Mouse (Mus musculus): ENCODE measurements around the gene Slc5a10.

Gene Slc5a10

GRCm38 (mm10) chr11:61669492-61670490 is 50.8 kb downstream of the Slc5a10 start:
- no peak for DNase-seq (ENCODE audit: low spot score)

GRCm38 (mm10) chr11:61667782-61668181 is 52.8 kb downstream of the Slc5a10 start:
- no peak for DNase-seq (ENCODE audit: low spot score)

- no peak for DNase-seq (ENCODE audit: low spot score)
Measured at GRCm38 (mm10) chr11:61667248-61667647, 53.4 kb downstream of the Slc5a10 start.

GRCm38 (mm10) chr11:61665991-61666799 is 54.4 kb downstream of the Slc5a10 start:
- no peak for DNase-seq (ENCODE audit: low spot score)

GRCm38 (mm10) chr11:61665401-61665800 is 55.2 kb downstream of the Slc5a10 start:
- DNase-seq (ENCODE audit: low spot score): no peak

- no peak for DNase-seq (ENCODE audit: low spot score)
Measured at GRCm38 (mm10) chr11:61662189-61662588, 58.4 kb downstream of the Slc5a10 start.

GRCm38 (mm10) chr11:61660806-61661392 is 59.7 kb downstream of the Slc5a10 start:
- no peak for DNase-seq (ENCODE audit: low spot score)

GRCm38 (mm10) chr11:61660001-61660400 is 60.6 kb downstream of the Slc5a10 start:
- no peak for DNase-seq (ENCODE audit: low spot score)

- DNase-seq (ENCODE audit: low spot score): no peak
Measured at GRCm38 (mm10) chr11:61659011-61659858, 61.4 kb downstream of the Slc5a10 start.

- no peak for DNase-seq (ENCODE audit: low spot score)
Measured at GRCm38 (mm10) chr11:61658360-61658922, 62.2 kb downstream of the Slc5a10 start.

GRCm38 (mm10) chr11:61657432-61657831 is 63.2 kb downstream of the Slc5a10 start:
- DNase-seq (ENCODE audit: low spot score): no peak

GRCm38 (mm10) chr11:61656148-61656850 is 64.3 kb downstream of the Slc5a10 start:
- no peak for DNase-seq (ENCODE audit: low spot score)

GRCm38 (mm10) chr11:61655649-61656048 is 65.0 kb downstream of the Slc5a10 start:
- DNase-seq (ENCODE audit: low spot score): no peak

- DNase-seq (ENCODE audit: low spot score): no peak
Measured at GRCm38 (mm10) chr11:61654786-61655311, 65.8 kb downstream of the Slc5a10 start.

- no peak for DNase-seq (ENCODE audit: low spot score)
Measured at GRCm38 (mm10) chr11:61653568-61653967, 67.1 kb downstream of the Slc5a10 start.

- DNase-seq (ENCODE audit: low spot score): no peak
Measured at GRCm38 (mm10) chr11:61652686-61653447, 67.8 kb downstream of the Slc5a10 start, which contains the start of gene Grap. Gene Grap, plus strand, starts transcription at chr11:61653265.

- DNase-seq (ENCODE audit: low spot score): no peak
Measured at GRCm38 (mm10) chr11:61652216-61652615, 68.4 kb downstream of the Slc5a10 start.

GRCm38 (mm10) chr11:61650470-61651265 is 70.0 kb downstream of the Slc5a10 start:
- no peak for DNase-seq (ENCODE audit: low spot score)
